Mouse (Mus musculus) heart, embryonic 16.5 days (tissue): ENCODE data around the gene Immt. TPM values are rescaled to one million over a fixed set of nuclear protein-coding genes. Genes with fewer than 3 reads are reported as not detected.
"Not testable (repeated sequence)": the region's sequence is repeated elsewhere in the genome, so short reads cannot be mapped to it uniquely, and the experiment has no call there.

Experiments used
- ATAC-seq: fragments of 200-750 bp; cut with Nextera tagmentation; replicated peaks from 2 replicates; pipeline ENCODE4 v1.8.0; 2017; ENCODE audit warnings: moderate number of reproducible peaks; ENCODE audit not compliant: insufficient read depth, low FRiP score; ENCODE audit errors: extremely low read depth
- H3K27ac ChIP-seq: fragments of 300-500 bp; sonication (generic); 2 replicates; pipeline ENCODE4 v1.5.1; 2014; ENCODE audit warnings: mild to moderate bottlenecking, low read length, control low read depth, moderate library complexity
- H3K27me3 ChIP-seq: fragments of 300-500 bp; sonication (generic); 2 replicates; pipeline ENCODE4 v1.6.1; 2014; ENCODE audit warnings: low read length, mixed read lengths; ENCODE audit not compliant: control insufficient read depth, insufficient read depth
- H3K36me3 ChIP-seq: fragments of 300-500 bp; sonication (generic); 2 replicates; pipeline ENCODE4 v1.6.1; 2014; ENCODE audit not compliant: control insufficient read depth, insufficient read depth
- H3K4me1 ChIP-seq: fragments of 300-500 bp; sonication (generic); 2 replicates; pipeline ENCODE4 v1.6.1; 2014; ENCODE audit warnings: low read length, mixed read lengths; ENCODE audit not compliant: control insufficient read depth, insufficient read depth
- H3K4me2 ChIP-seq: fragments of 300-500 bp; sonication (generic); 2 replicates; pipeline ENCODE4 v1.6.1; 2014; ENCODE audit warnings: low read depth, mild to moderate bottlenecking, control low read depth, low read length
- H3K4me3 ChIP-seq: fragments of 300-500 bp; sonication (generic); 2 replicates; pipeline ENCODE4 v1.5.1; 2014; ENCODE audit warnings: mild to moderate bottlenecking, control low read depth, low read length
- H3K9ac ChIP-seq: fragments of 300-500 bp; sonication (generic); 2 replicates; pipeline ENCODE4 v1.6.1; 2014; ENCODE audit warnings: low read length, control low read depth
- H3K9me3 ChIP-seq: fragments of 300-500 bp; sonication (generic); replicated peaks from 2 replicates; pipeline ENCODE4 v1.6.1; 2016; ENCODE audit warnings: low read length; ENCODE audit not compliant: control insufficient read depth
- WGBS: fragments of 180-500 bp; shearing (Covaris S2); extraction: QIAGEN DNeasy Blood & Tissue Kit; methylation state at CpG from one replicate; pipeline ENCODE4 v1.1.7; 2014; 5-methylcytosine and 5-hydroxymethylcytosine counted together
- polyA plus RNA-seq: library from polyadenylated mRNA; unstranded; fragments of >200 nt; fragmentation: Nextera tagmentation; extraction: Ambion mirVana; gene quantifications from 2 replicates; pipeline ENCODE4 v1.2.1, GENCODE M21; 2015

Gene Immt
- polyA plus RNA-seq, 1 experiment from 2014 or later = 368 TPM

DNA sequence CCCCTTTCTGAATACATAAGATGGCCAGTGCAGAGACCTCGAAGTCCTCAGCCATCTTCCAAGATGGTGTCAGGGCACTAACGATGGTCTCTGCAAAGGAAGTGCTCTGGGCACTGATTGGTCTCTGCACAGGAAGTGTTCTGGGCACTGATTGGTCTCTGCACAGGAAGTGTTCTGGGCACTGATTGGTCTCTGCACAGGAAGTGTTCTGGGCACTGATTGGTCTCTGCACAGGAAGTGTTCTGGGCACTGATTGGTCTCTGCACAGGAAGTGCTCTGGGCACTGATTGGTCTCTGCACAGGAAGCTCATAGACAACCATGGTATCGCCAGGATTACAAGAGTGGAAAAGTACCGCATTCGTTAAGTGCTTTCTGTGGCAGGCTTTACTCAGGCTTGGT lies 94.1 kb downstream of the Immt start:
- not testable (repeated sequence) for H3K4me3 ChIP-seq
- 82% methylated on average over 5 of the region's 5 CpGs for WGBS
- peaks cover 48% of the 10 kb centered on the region for H3K36me3 ChIP-seq

More for the DNA sequence above, 94.1 kb downstream of the Immt start:
- not testable (repeated sequence) for ATAC-seq, H3K9me3 ChIP-seq, H3K4me2 ChIP-seq, H3K27me3 ChIP-seq, H3K9ac ChIP-seq, H3K4me1 ChIP-seq, H3K27ac ChIP-seq

Other genes starting within 250 kb of the Immt start
- 34.1 and 35.1 TPM in 2 replicates for gene Kdm3a, start 198.3 kb upstream of the Immt start, polyA plus RNA-seq
- 20.3 and 20.9 TPM in 2 replicates for gene Reep1, start 123.8 kb upstream of the Immt start, polyA plus RNA-seq
- gene Mrpl35, start 4.4 kb upstream of the Immt start, polyA plus RNA-seq = 61.3 and 61.7 TPM in 2 replicates
- 107 and 114 TPM in 2 replicates for gene Ptcd3, start 77.4 kb downstream of the Immt start, polyA plus RNA-seq
- 21.9 and 22.0 TPM in 2 replicates for gene Polr1a, start 77.7 kb downstream of the Immt start, polyA plus RNA-seq